Comparison of ENCODE assay signal across 8 mouse cellular contexts in genomic region chr7:51878730-51879129, GRCm38 (mm10). TPM values are rescaled to one million over a fixed set of nuclear protein-coding genes. Genes with fewer than 3 reads are reported as not detected.
DNase-seq lines count a peak whose midpoint lies in the region; ATAC-seq and TF ChIP-seq lines count a peak whose summit lies in the region.

No protein-coding gene starts in this region.

- TF ChIP-seq POLR2A in spleen, adult 2 months (IDR thresholded peaks at IDR 0.05; ENCODE audit: low read depth, low read length), result no peak

- H3K9ac ChIP-seq in limb, embryonic 15.5 days, result peak overlapping the region; percentile 48
- H3K9ac ChIP-seq in stomach, embryonic 16.5 days (ENCODE audit: low read length), result peak overlapping the region; percentile 74

- TF ChIP-seq CTCF in spleen, adult 2 months (IDR thresholded peaks at IDR 0.05; ENCODE audit: extremely low read depth, insufficient read depth, insufficient read length, insufficient replicate concordance), result no peak

- H3K27ac ChIP-seq in spleen, adult 2 months (ENCODE audit: insufficient read depth, low read length), result no peak overlapping the region
- peak overlapping the region; percentile 98 for H3K27ac ChIP-seq in limb, embryonic 15.5 days
- peak overlapping the region; percentile 84 for H3K27ac ChIP-seq in stomach, embryonic 16.5 days (ENCODE audit: low read length)

- peak; percentile 84 for ATAC-seq in limb, embryonic 15.5 days (ENCODE audit: insufficient number of reproducible peaks, low FRiP score, low TSS enrichment, low read depth)
- ATAC-seq in stomach, embryonic 16.5 days (ENCODE audit: insufficient read depth, low FRiP score), result peak; percentile 52; the same call in 1 of the 2 replicates

- DNase-seq in adrenal gland, postnatal 14 days, result peak; percentile 10
- DNase-seq in adrenal gland, postnatal 10 days, result no peak
- no peak for DNase-seq in spleen, adult 2 months (ENCODE audit: low read depth in 1 of 2, low spot score in 2 of 2)
- no peak for DNase-seq in spleen, postnatal 10 days (ENCODE audit: low spot score in 2 of 2)
- DNase-seq in layer of hippocampus, postnatal 36 days, result no peak
- DNase-seq in ovary, postnatal 10 days (ENCODE audit: low spot score), result no peak

- H3K27me3 ChIP-seq in spleen, adult 2 months (ENCODE audit: control insufficient read depth, insufficient read depth, low read length), result no peaks in the 10 kb centered on the region
- H3K27me3 ChIP-seq in limb, embryonic 15.5 days, result no peaks in the 10 kb centered on the region
- H3K27me3 ChIP-seq in stomach, embryonic 16.5 days (ENCODE audit: control insufficient read depth, insufficient read depth, low read length), result no peaks in the 10 kb centered on the region

- WGBS in spleen, adult 2 months, result 8% methylated on average over 8 of the region's 8 CpGs
- 0% methylated on average over 8 of the region's 8 CpGs for WGBS in limb, embryonic 15.5 days
- WGBS in stomach, embryonic 16.5 days, result 3% methylated on average over 8 of the region's 8 CpGs

- H3K4me2 ChIP-seq in limb, embryonic 15.5 days, result peak overlapping the region; percentile 82
- H3K4me2 ChIP-seq in stomach, embryonic 16.5 days (ENCODE audit: low read depth, low read length), result peak overlapping the region; percentile 78

- no peaks in the 10 kb centered on the region for H3K36me3 ChIP-seq in spleen, adult 2 months (ENCODE audit: control insufficient read depth, insufficient read depth, low read length)
- no peaks in the 10 kb centered on the region for H3K36me3 ChIP-seq in limb, embryonic 15.5 days
- no peaks in the 10 kb centered on the region for H3K36me3 ChIP-seq in stomach, embryonic 16.5 days (ENCODE audit: control insufficient read depth, insufficient read depth, low read length)

- peak overlapping the region; percentile 16; the same call in 1 of the 2 replicates for H3K4me3 ChIP-seq in spleen, adult 2 months (ENCODE audit: extremely low read depth, insufficient read depth, insufficient read length)
- H3K4me3 ChIP-seq in limb, embryonic 15.5 days, result peak overlapping the region; percentile 54
- H3K4me3 ChIP-seq in stomach, embryonic 16.5 days (replicated peaks; ENCODE audit: low read length), result peak overlapping the region; percentile 53

- no peaks in the 10 kb centered on the region for H3K9me3 ChIP-seq in limb, embryonic 15.5 days
- H3K9me3 ChIP-seq in stomach, embryonic 16.5 days (replicated peaks; ENCODE audit: control insufficient read depth, low read length), result no peaks in the 10 kb centered on the region

- H3K4me1 ChIP-seq in spleen, adult 2 months (ENCODE audit: control insufficient read depth, insufficient read depth, insufficient read length), result no peaks in the 10 kb centered on the region; the same call in none of the 2 replicates
- H3K4me1 ChIP-seq in limb, embryonic 15.5 days, result peaks cover 10% of the 10 kb centered on the region
- peaks cover 4% of the 10 kb centered on the region for H3K4me1 ChIP-seq in stomach, embryonic 16.5 days (ENCODE audit: control insufficient read depth, insufficient read depth, low read length)

RNA-seq across cellular contexts. Expression of gene Fancf, which starts 16.7 kb away (rescaled TPM):
- 8.6 and 9.2 TPM in 2 replicates for total RNA-seq in adrenal gland, postnatal 14 days (2021)
- 1 to 10 TPM; 6.8 to 7.6 TPM for total RNA-seq in adrenal gland, postnatal 10 days (2021)
- 6.3 and 14.3 TPM in 2 replicates for polyA plus RNA-seq in spleen, adult 2 months (2012; rRNA removed)
- 10.0 and 15.3 TPM in 2 replicates for polyA plus RNA-seq in limb, embryonic 15.5 days (2015; fragmentation: Nextera tagmentation; extraction: Ambion mirVana)
- 1.6 and 1.7 TPM in 2 replicates for polyA plus RNA-seq in stomach, embryonic 16.5 days (2015; fragmentation: Nextera tagmentation; extraction: Ambion mirVana)
- 1 to 10 TPM; 3.9 to 5.1 TPM for total RNA-seq in layer of hippocampus, postnatal 36 days (2021)

RNA-seq across cellular contexts. Expression of gene Gas2, which starts 16.9 kb away (rescaled TPM):
- 31.3 and 36.4 TPM in 2 replicates for total RNA-seq in adrenal gland, postnatal 14 days (2021)
- total RNA-seq in adrenal gland, postnatal 10 days (2021), result 10 to 100 TPM; 30.3 to 30.8 TPM
- 0.69 and 0.87 TPM in 2 replicates for polyA plus RNA-seq in spleen, adult 2 months (2012; rRNA removed)
- 156 and 208 TPM in 2 replicates for polyA plus RNA-seq in limb, embryonic 15.5 days (2015; fragmentation: Nextera tagmentation; extraction: Ambion mirVana)
- 10.2 and 11.2 TPM in 2 replicates for polyA plus RNA-seq in stomach, embryonic 16.5 days (2015; fragmentation: Nextera tagmentation; extraction: Ambion mirVana)
- 10 to 100 TPM; 21.3 to 28.7 TPM for total RNA-seq in layer of hippocampus, postnatal 36 days (2021)
